Comparison of ENCODE assay signal across 8 mouse cellular contexts in genomic region chr4:109173775-109174440, GRCm38 (mm10). TPM values are rescaled to one million over a fixed set of nuclear protein-coding genes. Genes with fewer than 3 reads are reported as not detected.
DNase-seq lines count a peak whose midpoint lies in the region; ATAC-seq and TF ChIP-seq lines count a peak whose summit lies in the region.

No protein-coding gene starts in this region.

- 35% methylated on average over 7 of the region's 7 CpGs for WGBS in cerebellum, adult 2 months
- 47% methylated on average over 7 of the region's 7 CpGs for WGBS in intestine, embryonic 15.5 days

- TF ChIP-seq POLR2A in cerebellum, adult 2 months (IDR thresholded peaks at IDR 0.05; ENCODE audit: borderline replicate concordance, insufficient read depth, low read length), result no peak

- CTCF ChIA-PET in Patski (lab: Charles Lee), result interaction anchor here (0.9 to 1.6 kb wide), 3 partner anchors 8 to 27 kb away, joined by 3 to 5 read pairs (median 4); no protein-coding TSS in a partner anchor

- TF ChIP-seq CTCF in cerebellum, adult 2 months (IDR thresholded peaks at IDR 0.05; ENCODE audit: borderline replicate concordance, insufficient read depth, low read depth, low read length), result no peak
- no peak for TF ChIP-seq CTCF in Patski (IDR thresholded peaks at IDR 0.05)

- ATAC-seq in Patski, result peak; percentile 47
- no peak for ATAC-seq in intestine, embryonic 15.5 days

- H3K27ac ChIP-seq in cerebellum, adult 2 months (ENCODE audit: insufficient read depth, low read length), result peak overlapping the region; percentile 28; the same call in 1 of the 2 replicates
- H3K27ac ChIP-seq in intestine, embryonic 15.5 days, result no peak overlapping the region

- POLR2A ChIA-PET in Patski (lab: Charles Lee), result interaction anchor here (0.5 kb wide), 1 partner anchor 139 kb away, joined by 3 read pairs; no protein-coding TSS in a partner anchor

- no peak overlapping the region for H3K4me3 ChIP-seq in cerebellum, adult 2 months (replicated peaks; ENCODE audit: insufficient read depth, low read depth, low read length)
- H3K4me3 ChIP-seq in intestine, embryonic 15.5 days (replicated peaks), result no peak overlapping the region

- in situ Hi-C loops in Patski (cut with MboI; ENCODE audit: low pct_unique_long_range_greater_than_20kb), result no loop called here

- peak in 1 of 2 experiments; percentile 32 for DNase-seq in cerebellum, adult 2 months
- DNase-seq in cerebellum, adult 8-10 months, result no peak
- no peak for DNase-seq in Patski (ENCODE audit: low read depth, low spot score)
- peak; percentile 61 for DNase-seq in gastrocnemius, adult 18-20 months (ENCODE audit: low spot score)
- DNase-seq in kidney, postnatal 4 days, result peak; percentile 28 to 33
- no peak for DNase-seq in spleen, postnatal 4 days (ENCODE audit: low spot score in 2 of 2)
- DNase-seq in layer of hippocampus, postnatal 10 days (ENCODE audit: low spot score in 2 of 2), result no peak

- H3K4me1 ChIP-seq in cerebellum, adult 2 months (ENCODE audit: control insufficient read depth, insufficient read depth, low read length), result peaks cover 8% of the 10 kb centered on the region
- H3K4me1 ChIP-seq in intestine, embryonic 15.5 days (replicated peaks), result peaks cover 3% of the 10 kb centered on the region; the same call in 1 of the 2 replicates

- H3K4me2 ChIP-seq in intestine, embryonic 15.5 days (replicated peaks), result no peak overlapping the region

- H3K9me3 ChIP-seq in intestine, embryonic 15.5 days, result no peaks in the 10 kb centered on the region

- H3K27me3 ChIP-seq in cerebellum, adult 2 months (ENCODE audit: control insufficient read depth, insufficient read depth, low read length), result no peaks in the 10 kb centered on the region
- no peaks in the 10 kb centered on the region for H3K27me3 ChIP-seq in Patski
- no peaks in the 10 kb centered on the region for H3K27me3 ChIP-seq in intestine, embryonic 15.5 days (replicated peaks)

- H3K36me3 ChIP-seq in intestine, embryonic 15.5 days, result no peaks in the 10 kb centered on the region

- no peak overlapping the region for H3K9ac ChIP-seq in intestine, embryonic 15.5 days

RNA-seq across cellular contexts. Expression of gene Osbpl9, which starts 28.2 kb away (rescaled TPM):
- polyA plus RNA-seq in cerebellum, adult 2 months (2012; rRNA removed), result 113 and 120 TPM in 2 replicates
- 87.4 TPM for polyA plus RNA-seq in Patski (2021)
- total RNA-seq in gastrocnemius, adult 18-20 months (2021), result 100 to 1,000 TPM in 1 of 2 experiments, 10 to 100 TPM in 1; 91.6 to 107 TPM
- total RNA-seq in layer of hippocampus, postnatal 10 days (2021), result 10 to 100 TPM; 56.5 to 63.7 TPM
- polyA plus RNA-seq in intestine, embryonic 15.5 days (2015; fragmentation: Nextera tagmentation; extraction: Ambion mirVana), result 48.7 and 56.1 TPM in 2 replicates

Comparison
In these comparisons a context has a peak if more than half of its experiments do, and no peak if none do; other contexts are left out.
1. DNase-seq: peak in gastrocnemius, adult 18-20 months (single experiment) and kidney, postnatal 4 days (2 of 2); none in cerebellum, adult 8-10 months (single experiment), Patski (single experiment), spleen, postnatal 4 days (0 of 2) and layer of hippocampus, postnatal 10 days (0 of 2).